Mouse (Mus musculus) kidney, postnatal 4 days (tissue): ENCODE results near the gene Fadd.

Experiments used
- DNase-seq, 2 experiments: peaks; one replicate each; pipeline ENCODE4 v3.0.0; 2021; ENCODE audit warnings: mixed read lengths in 2 of 2

Fadd gene

GRCm38 (mm10) chr7:144572234-144572633, 10.0 kb downstream of the Fadd start:
- DNase-seq = peak in 1 of 2 experiments; percentile 24

GRCm38 (mm10) chr7:144571598-144571997, 10.7 kb downstream of the Fadd start:
- DNase-seq = peak in 1 of 2 experiments; percentile 53

GRCm38 (mm10) chr7:144569428-144569827, 12.8 kb downstream of the Fadd start:
- peak; percentile 30 to 44 for DNase-seq

- DNase-seq = no peak
Measured at GRCm38 (mm10) chr7:144568091-144568490, 14.2 kb downstream of the Fadd start.

GRCm38 (mm10) chr7:144566921-144567682, 15.2 kb downstream of the Fadd start:
- no peak for DNase-seq

- DNase-seq = peak; percentile 26 to 58
Measured at GRCm38 (mm10) chr7:144563456-144564155, 18.7 kb downstream of the Fadd start.

GRCm38 (mm10) chr7:144562016-144562415, 20.2 kb downstream of the Fadd start:
- DNase-seq = no peak

GRCm38 (mm10) chr7:144560594-144560993, 21.7 kb downstream of the Fadd start:
- no peak for DNase-seq

GRCm38 (mm10) chr7:144558552-144558951, 23.7 kb downstream of the Fadd start:
- no peak for DNase-seq

- no peak for DNase-seq
Measured at GRCm38 (mm10) chr7:144554123-144554472, 28.2 kb downstream of the Fadd start.

- peak; percentile 99 for DNase-seq
Measured at GRCm38 (mm10) chr7:144553237-144554122, 28.8 kb downstream of the Fadd start, which contains the start of gene Ppfia1. TSS of gene Ppfia1 (minus strand) at chr7:144553729.

- no peak for DNase-seq
Measured at GRCm38 (mm10) chr7:144552274-144552673, 30.0 kb downstream of the Fadd start.

GRCm38 (mm10) chr7:144550811-144551210, 31.5 kb downstream of the Fadd start:
- DNase-seq = no peak

- no peak for DNase-seq
Measured at GRCm38 (mm10) chr7:144549904-144550566, 32.2 kb downstream of the Fadd start.

- DNase-seq = no peak
Measured at GRCm38 (mm10) chr7:144545231-144545630, 37.0 kb downstream of the Fadd start.

- DNase-seq = no peak
Measured at GRCm38 (mm10) chr7:144541351-144541750, 40.9 kb downstream of the Fadd start.

GRCm38 (mm10) chr7:144539146-144539545, 43.1 kb downstream of the Fadd start:
- DNase-seq = no peak

GRCm38 (mm10) chr7:144538030-144538644, 44.1 kb downstream of the Fadd start:
- DNase-seq = no peak

GRCm38 (mm10) chr7:144536367-144536766, 45.9 kb downstream of the Fadd start:
- no peak for DNase-seq

- DNase-seq = no peak
Measured at GRCm38 (mm10) chr7:144534773-144535172, 47.5 kb downstream of the Fadd start.

- peak; percentile 23 to 47 for DNase-seq
Measured at GRCm38 (mm10) chr7:144531585-144532378, 50.5 kb downstream of the Fadd start.
